Mouse (Mus musculus): ENCODE results near the gene Kdm8.
"Not testable (repeated sequence)": the region's sequence is repeated elsewhere in the genome, so short reads cannot be mapped to it uniquely, and the experiment has no call there.

Kdm8 gene

DNA sequence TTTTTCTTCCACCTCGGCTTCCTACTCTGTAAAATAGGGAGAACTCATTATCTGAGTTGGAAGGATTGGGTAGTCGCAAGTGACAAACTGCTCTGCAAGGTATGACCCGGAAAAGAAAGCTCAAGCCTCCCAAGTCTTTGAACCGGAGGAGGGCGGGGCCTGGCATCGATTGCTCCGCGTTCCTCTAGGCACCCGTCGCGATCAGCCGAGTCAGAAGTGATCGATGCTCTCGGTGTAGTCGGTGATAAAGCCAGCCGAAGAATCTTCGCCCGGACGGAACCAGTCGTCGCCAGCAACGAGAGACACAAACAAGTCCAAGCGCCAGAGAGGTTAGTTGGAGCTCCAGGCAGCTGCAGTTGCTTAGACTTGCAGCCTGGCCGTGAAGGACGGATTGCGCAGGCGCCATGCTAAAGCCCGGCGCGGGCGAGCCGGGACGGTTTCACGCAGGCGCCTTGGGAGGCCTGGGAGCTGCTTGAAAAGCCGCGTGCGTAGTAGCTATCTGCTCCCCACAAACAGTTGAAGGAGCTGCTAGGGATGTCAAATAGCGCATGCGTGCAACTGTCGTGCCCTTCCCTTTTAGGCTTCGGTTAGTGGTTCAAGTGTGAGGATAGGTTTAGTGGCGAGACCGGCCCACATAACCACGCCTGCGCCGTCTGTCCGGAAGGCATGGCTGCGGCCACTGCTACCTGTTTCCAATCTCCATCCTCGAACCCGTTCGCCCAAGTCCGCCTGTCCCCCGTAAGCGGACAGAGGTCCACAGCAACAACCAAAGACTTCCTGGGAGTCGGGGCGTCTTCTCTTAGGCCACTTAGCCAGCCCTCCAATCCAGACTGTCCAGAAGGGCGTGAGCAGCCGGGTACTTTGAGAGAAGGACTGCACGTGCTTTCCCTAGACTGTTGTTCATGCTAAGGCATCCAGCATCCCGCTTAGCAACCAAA lies at the start of gene Kdm8:
Kdm8 (plus strand) TSS at position 213 of the 938 bp plus-strand sequence.
- in situ Hi-C loops (cut with MboI, MseI): no loop called here

DNA sequence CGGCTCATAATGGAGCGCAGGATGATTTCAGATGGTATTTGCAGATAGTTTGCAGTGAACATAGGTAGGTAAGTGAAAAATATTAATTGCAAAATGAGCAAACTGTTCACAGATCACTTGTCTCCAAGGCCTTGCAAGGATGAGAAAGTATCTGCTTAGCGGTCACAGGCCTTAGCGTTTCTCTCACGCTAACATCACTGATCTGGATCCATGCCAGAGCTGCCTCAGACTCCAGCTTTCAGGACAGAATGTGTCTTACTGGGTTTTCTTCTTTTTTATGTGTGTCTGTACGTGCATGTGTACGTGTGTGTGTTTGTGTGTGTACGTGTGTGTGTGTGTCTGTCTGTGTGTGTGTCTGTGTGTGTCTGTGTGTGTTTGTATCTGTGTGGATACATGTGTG lies 46.4 kb upstream of the Kdm8 start:
- in situ Hi-C loops (cut with MboI, MseI): no loop called here

GRCm38 (mm10) chr7:125398687-125399086 lies 45.8 kb upstream of the Kdm8 start:
- in situ Hi-C loops (cut with MboI, MseI): no loop called here

GRCm38 (mm10) chr7:125407136-125407535 lies 37.3 kb upstream of the Kdm8 start:
- in situ Hi-C loops (cut with MboI, MseI): no loop called here

GRCm38 (mm10) chr7:125415087-125415486 lies 29.4 kb upstream of the Kdm8 start:
- in situ Hi-C loops (cut with MboI, MseI): no loop called here

GRCm38 (mm10) chr7:125415776-125416175 lies 28.7 kb upstream of the Kdm8 start:
- in situ Hi-C loops (cut with MboI, MseI): no loop called here

DNA sequence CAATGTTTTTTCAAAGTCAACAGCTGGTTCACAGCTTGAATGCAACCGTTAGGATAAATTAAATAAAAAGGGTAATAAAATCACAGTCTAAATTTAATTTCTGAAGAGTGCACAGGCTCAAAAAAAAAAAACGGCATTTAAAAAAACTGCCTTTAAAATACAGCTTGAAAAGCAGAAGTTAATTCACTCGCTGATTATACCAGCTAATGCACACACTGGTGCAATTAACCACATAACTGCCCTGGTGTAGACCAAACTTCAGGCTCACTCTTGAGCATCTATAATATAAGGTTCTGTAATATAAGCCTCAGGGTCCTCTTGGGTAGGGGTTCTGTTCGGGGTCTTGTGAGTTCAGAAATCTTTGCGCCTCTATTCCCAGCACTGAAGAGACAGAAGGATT lies 27.7 kb upstream of the Kdm8 start:
- in situ Hi-C loops (cut with MboI, MseI): no loop called here

DNA sequence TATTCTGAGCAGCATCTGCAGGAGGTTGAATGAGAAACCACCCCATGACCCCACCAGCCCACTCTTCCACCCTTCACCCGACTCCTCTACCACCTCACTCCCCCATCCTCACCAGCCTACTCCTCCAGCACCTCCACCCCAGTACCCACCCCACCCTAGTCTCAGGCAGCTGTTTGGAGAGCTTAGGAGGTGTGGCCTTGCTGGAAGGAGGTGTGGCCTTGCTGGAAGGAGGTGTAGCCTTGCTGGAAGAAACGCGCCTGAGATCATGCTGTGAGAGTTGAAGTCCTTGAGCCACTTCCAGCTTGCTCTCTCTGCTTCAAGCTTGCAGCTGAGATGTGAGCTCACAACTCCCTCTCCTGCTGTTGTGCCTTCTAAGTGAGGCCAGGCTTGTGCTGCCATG lies 26.1 kb upstream of the Kdm8 start:
- in situ Hi-C loops (cut with MboI, MseI): no loop called here

GRCm38 (mm10) chr7:125420190-125420589 lies 24.3 kb upstream of the Kdm8 start:
- in situ Hi-C loops (cut with MboI, MseI): no loop called here

DNA sequence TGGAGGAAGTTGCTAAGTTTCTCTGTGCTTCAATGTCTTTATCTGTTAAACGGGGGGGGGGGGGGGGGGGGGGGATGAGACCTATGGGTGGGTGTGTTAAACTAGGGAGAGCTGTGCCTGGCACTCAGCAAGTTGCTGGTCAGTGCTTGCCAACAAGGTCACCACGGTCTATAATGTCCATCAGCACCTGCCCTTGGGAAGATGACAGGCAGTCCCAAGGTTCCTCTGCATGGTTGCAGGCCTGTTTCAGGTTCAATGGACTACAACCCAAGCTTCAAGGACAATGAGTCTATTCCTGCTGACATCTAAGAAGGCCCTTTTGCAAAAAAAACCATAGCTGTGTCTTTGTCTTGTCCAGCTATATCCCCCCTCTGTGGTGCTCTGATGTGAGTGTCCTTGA lies 22.6 kb upstream of the Kdm8 start:
- in situ Hi-C loops (cut with MboI, MseI): no loop called here

DNA sequence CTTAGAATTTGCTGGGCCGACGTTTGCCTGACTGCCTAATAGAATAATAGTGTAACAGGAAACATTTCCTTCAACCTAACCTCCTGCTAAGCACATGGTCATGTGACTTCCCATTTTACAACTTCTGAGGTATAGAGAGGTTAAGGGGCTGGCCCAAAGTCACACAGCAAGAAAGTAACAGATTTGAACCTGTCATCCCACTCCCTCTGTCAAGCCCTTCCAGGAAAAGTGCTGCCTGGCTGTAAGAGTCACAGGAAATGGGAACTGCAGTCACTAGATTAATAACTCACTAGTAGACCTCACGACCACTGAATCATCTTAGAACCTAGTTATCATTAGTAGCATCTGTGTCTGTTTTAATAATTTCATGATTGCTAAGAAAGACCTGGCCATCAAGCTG lies 21.4 kb upstream of the Kdm8 start:
- in situ Hi-C loops (cut with MboI, MseI): no loop called here

- in situ Hi-C loops (cut with MboI, MseI): no loop called here
Measured at GRCm38 (mm10) chr7:125427492-125428090, 16.9 kb upstream of the Kdm8 start.

- in situ Hi-C loops (cut with MboI, MseI): no loop called here
Measured at GRCm38 (mm10) chr7:125428381-125428780, 16.1 kb upstream of the Kdm8 start.

DNA sequence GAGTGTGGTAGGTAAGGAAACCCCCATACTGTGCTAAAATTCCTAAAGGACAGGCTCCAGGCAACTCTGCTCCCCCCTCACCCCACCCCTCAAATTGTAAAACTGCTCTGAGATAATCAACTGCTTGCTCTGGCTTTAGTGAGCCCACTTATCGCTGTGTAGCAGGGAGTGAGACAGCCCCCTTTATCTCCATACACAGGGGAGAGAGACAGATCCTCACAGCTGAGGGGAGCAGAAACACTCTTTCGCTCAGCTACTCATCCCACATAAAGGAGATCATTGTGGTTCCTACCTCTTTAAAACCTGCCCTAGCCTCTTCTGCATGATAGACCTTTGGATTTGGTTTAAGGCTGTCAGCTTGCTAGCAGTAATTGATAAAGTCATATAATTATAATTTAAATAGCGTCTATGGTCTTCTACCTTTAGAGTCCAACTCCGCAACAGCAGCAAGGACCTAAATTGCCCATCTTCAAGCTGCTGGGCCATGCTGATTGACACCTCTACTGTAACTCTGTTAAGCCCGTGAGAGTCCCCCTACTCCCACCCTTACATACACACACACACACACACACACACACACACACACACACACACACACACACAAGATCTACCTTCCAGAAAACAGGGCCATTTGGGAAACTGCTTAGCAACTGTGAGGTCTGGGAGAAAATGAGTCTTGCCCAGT lies 15.5 kb upstream of the Kdm8 start:
- in situ Hi-C loops (cut with MboI, MseI): not testable (repeated sequence)

DNA sequence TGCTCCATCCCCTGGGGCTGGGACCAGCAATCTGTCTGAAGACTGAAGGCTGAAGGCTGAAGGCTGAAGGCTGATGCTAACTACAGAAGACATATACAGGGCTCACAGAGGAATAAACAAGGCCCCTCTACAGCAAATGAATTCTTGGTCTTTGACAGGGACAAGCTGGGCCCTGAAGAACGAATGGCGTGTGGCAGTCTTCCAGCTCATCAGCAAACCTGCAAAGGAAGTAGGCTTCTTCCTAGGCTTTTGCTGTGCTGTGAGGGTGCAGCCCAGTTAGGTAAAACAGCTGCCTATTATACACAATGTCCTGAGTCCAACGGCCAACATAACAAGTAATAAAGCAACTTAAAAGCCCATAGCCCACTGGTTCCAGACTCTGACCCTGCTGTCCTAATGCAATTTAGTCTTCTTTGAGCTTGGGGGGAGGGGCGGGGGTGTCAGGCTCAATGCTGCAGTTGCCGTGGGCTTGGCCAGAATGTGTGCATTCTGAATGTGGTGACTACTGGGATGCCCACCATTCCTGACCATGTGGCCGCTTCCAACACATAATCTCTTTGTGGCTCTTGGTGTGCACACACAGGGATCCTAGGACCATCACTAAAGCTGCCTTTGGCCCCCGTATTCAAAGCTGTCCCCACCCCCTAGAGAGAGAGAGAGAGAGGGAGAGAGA lies 14.2 kb upstream of the Kdm8 start:
- in situ Hi-C loops (cut with MboI, MseI): no loop called here

- in situ Hi-C loops (cut with MboI, MseI): no loop called here
Measured at GRCm38 (mm10) chr7:125433874-125434273, 10.6 kb upstream of the Kdm8 start.

DNA sequence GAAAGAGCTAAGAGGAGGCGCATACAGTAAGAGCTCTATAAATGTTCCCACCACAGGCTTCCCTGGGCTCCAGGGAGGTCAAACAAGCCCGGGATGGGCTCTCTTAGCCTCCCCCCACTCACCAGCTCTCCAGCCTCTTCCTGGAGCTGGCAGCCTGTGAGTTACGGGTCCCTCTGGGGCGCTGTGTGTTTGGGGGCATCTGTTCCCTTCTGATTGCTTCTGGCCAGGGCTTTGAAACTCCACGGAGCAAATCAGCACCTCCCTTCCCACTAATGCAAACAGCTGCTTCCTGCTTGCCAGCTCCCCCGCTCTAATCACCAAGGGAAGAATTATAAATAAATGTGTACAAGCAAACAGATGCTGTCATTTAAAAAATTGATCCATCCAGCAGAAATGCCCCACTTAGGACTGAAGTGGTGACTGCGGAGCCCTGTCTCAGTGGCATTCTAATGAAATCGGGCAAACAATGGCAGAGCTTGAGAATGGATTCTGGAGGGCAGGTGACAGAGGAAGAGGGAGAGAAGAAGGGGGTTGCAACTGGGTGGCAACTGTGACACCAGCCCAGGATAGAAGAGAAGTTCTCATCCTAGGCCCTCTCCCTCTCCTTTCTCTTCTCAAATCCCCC lies 9.7 kb upstream of the Kdm8 start:
- in situ Hi-C loops (cut with MboI, MseI): no loop called here

- in situ Hi-C loops (cut with MboI, MseI): no loop called here
Measured at GRCm38 (mm10) chr7:125442323-125442722, 2.2 kb upstream of the Kdm8 start.

DNA sequence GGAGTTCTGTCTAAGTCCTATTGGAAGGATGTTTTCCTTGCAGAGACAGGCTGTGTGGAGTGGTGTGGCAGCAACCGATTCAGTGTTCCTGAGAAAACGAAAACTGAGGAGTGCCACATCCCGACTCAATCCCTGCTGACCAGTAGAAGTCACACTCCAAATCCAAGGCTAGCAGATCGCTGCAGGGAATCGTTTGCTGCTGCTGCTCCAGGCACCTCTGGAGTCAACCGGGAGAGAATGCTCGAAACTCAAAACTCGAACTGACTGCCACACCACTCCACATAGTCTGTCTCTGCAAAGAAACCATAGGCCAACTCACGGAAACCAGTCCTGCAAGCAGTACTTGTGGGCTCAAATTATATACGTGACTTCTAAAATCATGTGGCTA lies 406 bp upstream of the Kdm8 start:
- in situ Hi-C loops (cut with MboI, MseI): no loop called here

DNA sequence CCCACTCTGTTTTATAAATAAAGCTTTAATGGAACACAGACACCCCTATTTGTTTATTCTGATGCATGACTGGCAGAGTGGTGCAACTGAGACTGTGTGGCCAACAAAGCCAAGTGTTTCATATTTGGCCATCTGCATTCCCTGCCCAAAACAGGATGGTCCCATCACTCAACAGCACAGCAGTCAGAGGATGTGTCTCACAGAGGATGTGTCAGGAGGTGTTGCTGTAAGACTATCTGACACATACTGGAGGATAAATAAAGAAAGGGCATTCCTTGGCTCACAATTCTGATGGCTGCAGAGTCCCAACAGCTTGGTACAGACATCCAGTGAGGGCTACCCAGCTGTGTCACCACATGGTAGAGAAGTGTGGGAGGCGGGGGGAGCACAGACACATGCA lies 6.2 kb downstream of the Kdm8 start:
- in situ Hi-C loops (cut with MboI, MseI): no loop called here

DNA sequence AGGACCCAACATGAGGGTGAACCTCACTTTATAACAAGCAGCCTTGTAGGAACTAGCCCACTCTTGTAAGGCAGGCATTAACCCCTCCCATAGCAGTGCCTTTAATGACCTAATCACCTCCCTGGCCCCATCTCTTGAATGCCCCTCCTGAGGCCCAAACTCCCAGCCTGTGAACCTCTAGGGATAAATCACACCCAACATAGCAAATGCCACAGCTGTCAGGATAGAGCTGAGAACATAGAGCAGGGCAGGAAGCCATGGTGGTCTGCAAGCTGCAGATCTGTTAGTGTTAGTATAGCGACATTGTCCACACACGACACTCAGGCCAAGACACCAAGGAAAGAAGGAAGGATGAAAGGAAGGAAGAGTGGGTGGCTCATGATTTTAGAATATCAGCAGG lies 6.6 kb downstream of the Kdm8 start:
- in situ Hi-C loops (cut with MboI, MseI): no loop called here

DNA sequence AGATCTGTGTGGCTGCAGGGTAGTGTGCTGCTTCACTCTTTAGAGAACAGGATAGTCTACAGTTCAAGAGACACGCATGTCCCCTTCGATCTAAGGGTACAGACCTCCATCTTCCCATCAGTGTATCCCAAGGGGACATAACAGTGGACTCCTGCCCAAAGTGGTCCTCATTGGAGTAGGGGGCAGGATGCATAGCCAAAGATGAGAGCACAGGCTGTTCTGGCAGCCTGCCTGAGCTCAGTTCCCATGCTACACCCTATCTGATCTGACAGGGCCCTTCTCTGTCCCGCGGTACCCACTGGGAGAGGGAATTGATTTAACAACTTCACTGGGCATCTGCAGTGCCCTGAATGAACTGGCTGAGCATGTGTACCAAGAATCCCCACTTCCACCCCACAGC lies 9.2 kb downstream of the Kdm8 start:
- in situ Hi-C loops (cut with MboI, MseI): no loop called here
